Mouse (Mus musculus) adrenal gland, adult 8-10 months (tissue): Measurements from ENCODE around the gene Eif2b3. TPM values are rescaled to one million over a fixed set of nuclear protein-coding genes. Genes with fewer than 3 reads are reported as not detected.

Experiments
- DNase-seq: peaks from one replicate; pipeline ENCODE4 v3.0.0; 2022
- total RNA-seq, 4 experiments: library from RNA; stranded (reverse); gene quantifications; 2 replicates each; pipeline ENCODE4 v1.2.4; 2022

The Eif2b3 gene
- total RNA-seq, 4 experiments from 2014 or later, result 32.2 to 40.2 (median 33.8) TPM

DNA sequence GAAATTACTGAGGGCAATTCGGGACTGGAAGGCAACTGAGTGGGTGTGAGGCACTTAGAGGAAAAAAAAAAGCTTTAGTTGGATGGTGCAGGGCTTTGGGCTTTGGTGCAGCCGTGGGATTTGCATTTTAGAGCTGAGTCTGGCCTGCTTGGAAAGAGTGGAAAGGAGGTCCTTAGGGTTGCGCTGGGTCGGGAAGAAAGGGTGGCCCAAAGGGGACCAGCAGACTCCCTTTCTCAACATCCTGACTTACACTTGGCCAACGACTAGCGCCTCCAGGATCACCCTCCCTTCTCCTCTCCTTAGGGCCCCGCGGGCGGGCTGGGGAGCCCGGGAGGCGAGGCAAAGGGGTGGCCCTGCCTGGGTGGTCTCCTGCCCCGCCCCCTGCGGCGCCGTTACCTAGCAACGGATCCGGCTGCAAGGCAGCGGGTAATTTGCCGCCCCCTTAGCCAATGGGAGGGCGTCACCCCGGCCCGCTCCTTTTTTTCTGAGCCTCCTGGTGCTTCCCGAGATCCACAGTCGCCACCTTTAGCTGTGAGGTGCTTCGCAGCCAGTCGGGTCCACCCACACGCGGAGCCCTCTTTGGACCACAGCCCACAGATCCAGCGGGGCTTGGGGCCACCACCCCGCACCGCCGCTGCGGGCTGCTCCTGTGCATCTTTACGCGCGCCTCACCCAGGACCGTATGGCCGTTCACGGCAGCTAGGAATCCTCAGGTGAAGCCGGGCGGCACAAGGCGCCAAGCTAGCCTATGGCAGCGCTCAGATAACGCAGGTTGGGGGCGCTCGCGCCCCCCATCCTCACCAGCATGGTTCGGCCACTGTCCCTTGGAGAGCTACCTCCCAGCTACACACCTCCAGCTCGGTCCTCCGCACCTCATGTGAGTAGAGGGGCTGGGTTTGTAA, 76.6 kb downstream of the Eif2b3 start, which contains the start of gene Ptch2:
TSS of gene Ptch2 (plus strand) at position 525 of the 902 bp plus-strand sequence.
- DNase-seq, result peak; percentile 57

DNA sequence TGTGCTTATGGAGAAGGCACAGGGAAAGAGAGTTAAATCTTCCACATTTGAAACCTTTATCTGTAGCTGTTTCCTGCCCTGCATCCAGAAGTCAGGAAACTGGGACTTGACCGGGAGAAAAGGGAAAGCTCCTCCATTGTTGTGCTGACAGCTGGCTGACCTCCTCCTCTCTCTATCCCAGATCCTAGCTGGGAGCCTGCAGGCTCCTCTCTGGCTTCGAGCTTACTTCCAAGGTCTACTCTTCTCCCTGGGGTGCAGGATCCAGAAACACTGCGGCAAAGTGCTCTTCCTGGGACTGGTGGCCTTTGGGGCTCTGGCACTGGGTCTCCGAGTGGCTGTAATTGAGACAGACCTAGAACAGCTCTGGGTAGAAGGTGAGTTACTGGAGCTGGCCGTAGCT, 77.5 kb downstream of the Eif2b3 start:
- DNase-seq, result no peak

DNA sequence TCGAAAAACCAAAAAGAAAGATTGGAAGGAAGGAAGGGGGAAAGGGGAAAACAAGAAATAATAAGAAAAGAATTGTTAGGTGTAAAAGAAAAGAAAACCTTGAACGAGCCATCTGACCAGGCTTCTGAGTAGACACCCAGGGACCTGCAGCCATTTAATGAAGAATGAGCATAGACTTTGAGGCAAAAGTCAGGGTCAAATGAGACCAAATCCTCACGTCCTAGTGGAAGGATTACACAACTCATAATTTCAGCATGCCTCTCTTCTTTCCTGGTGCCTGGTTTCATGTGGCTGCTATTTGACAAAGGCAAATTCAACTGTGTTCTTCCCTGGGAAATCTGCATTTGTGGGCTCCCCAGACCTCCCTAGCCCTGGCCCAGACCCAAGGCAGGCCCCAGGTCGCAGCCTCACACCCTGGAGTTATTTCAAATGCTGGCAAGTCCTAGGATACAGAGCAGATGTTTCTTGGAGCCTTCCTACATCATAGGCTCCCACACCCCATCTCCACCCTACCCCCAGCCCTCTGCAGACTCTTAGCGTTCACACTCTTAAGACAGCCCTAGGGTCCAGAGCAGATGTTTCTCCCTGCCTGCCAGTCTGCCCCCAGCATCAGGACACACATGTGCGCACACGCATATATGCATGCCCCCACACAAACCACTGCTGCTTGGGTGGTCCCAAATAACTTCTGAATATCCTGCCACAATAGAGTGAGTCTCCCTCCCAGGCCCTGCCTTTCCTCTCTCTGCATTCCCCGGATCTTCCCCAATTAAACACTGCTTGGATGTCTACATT, 79.0 kb downstream of the Eif2b3 start:
- DNase-seq, result no peak

DNA sequence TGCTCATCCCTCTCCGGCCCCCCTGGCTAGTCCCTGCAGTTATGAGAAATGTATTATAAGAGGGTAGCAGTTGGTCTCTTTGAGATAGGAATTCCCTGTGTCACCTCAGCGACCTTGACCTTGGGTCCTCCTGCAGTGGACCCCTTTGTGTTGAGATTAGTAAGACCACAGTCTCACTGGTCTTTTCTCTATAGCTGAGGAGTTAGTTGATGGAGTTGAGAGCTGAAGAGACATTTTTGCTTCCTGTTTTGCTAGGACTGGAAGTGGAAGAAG, 79.5 kb downstream of the Eif2b3 start:
- DNase-seq, result no peak

DNA sequence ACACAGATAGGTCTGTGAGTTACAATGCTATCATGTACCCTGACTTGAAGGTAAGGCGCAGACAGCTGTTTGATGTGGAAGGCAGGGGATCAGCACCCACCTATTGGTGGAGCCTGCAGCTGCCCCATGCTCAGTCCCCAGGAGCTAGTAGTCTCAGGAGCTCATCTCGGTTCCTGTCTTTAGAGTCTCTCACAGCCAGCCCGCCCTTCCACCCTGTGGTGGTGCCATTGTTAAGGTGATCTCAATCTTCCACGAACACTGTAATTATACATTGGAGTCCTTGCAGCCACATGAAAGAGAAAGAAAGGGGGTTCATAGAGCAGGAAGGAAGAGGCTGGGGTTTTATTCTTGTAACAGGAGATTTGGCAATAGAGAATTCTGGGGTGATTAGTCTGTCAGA, 80.8 kb downstream of the Eif2b3 start:
- DNase-seq, result no peak

DNA sequence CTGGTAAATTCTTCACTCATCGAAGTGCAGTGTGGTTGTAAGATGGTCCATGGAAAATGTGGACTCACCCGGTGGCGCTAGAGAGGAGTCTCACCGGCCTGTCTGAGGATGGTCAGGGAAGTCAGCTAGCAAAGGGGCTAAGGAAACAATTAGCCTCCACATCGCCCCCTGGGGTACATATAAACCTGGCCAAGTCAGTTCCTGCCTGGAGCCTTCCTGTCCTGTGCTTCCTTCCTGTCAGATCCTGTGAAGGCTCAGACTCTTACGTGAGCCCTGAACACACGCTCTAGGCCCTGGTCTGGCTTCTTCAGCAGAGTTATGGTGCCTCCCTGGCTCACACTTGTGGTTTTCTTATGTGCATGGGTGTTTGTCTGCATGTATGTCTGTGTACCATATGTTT, 82.0 kb downstream of the Eif2b3 start:
- no peak for DNase-seq

DNA sequence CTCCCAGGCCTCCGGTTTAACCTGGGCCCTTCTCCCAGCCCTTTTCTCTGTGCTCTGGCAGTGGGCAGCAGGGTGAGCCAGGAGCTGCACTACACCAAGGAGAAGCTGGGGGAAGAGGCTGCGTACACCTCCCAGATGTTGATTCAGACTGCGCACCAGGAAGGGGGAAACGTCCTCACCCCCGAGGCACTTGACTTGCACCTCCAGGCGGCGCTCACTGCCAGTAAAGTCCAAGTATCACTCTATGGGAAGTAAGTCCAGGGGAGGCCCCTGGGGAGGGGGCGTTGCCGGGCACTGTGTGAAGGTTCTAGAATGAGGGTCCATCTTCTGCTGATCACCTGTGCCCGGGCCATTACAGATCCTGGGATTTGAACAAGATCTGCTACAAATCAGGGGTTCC, 85.5 kb downstream of the Eif2b3 start:
- no peak for DNase-seq

DNA sequence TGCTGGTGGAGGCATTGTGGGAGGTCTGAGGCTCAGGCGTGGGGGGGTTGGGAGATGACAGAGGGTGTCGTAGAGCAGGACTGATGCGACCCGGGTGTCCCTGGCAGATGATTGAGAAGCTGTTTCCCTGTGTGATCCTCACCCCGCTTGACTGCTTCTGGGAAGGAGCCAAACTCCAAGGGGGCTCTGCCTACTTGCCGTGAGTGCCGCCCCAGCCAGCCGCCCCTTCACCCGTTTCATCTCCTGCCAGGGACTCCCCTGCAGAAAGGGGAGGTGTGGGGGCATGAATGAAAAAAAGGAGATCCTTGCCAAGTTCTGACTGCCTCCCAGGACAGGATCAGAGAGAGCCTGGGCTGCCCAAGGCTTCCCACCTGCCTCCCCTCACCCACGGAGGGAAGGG, 85.9 kb downstream of the Eif2b3 start:
- DNase-seq, result no peak

DNA sequence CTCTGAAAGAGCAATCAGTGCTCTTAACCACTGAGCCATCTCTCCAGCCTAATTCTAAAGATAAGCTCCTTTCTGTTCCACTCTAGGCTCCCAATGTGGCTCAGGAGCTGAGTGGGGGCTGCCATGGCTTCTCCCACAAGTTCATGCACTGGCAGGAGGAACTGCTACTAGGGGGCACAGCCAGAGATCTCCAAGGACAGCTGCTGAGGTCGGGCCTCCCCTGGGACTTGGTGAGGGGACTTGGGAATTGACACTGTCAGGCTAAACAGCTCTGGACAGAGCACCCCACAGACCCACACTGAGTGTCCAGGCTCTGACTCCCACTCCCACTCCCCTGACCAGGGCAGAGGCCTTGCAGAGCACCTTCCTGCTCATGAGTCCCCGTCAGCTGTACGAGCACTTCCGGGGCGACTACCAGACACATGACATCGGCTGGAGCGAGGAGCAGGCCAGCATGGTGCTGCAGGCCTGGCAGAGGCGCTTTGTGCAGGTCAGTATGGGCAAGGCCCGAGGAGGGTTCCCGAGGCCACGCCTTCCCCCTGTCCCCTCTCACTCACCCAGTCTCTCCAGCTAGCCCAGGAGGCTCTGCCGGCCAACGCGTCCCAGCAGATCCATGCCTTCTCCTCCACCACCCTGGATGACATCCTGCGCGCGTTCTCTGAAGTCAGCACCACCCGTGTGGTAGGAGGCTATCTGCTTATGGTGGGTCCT, 88.8 kb downstream of the Eif2b3 start:
- no peak for DNase-seq

DNA sequence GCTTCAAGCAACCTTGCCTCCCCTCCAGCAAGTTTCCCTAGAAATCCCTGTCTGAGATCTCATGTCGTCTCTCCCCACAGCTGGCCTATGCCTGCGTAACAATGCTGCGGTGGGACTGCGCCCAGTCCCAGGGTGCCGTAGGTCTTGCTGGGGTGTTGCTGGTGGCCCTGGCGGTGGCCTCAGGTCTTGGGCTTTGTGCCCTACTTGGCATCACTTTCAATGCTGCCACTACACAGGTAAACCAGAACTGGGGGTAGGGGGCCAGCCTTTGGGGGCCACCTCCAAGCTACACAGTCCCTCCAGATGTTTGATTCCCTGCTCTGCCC, 89.3 kb downstream of the Eif2b3 start:
- no peak for DNase-seq

DNA sequence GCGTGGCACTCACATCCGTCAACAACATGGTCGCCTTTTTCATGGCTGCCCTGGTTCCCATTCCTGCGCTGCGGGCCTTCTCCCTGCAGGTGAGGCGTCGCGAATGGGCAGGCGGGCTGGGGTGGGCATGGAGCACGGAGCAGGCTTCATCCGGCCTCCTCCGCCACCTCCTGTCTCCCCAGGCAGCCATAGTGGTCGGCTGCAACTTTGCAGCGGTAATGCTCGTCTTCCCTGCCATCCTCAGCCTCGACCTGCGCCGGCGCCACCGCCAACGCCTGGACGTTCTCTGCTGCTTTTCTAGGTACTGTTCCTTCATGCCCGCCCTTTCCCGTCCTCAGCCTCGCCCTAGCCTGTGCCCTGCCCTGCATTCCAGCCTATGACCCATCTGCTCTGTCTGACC, 90.1 kb downstream of the Eif2b3 start:
- DNase-seq, result no peak

DNA sequence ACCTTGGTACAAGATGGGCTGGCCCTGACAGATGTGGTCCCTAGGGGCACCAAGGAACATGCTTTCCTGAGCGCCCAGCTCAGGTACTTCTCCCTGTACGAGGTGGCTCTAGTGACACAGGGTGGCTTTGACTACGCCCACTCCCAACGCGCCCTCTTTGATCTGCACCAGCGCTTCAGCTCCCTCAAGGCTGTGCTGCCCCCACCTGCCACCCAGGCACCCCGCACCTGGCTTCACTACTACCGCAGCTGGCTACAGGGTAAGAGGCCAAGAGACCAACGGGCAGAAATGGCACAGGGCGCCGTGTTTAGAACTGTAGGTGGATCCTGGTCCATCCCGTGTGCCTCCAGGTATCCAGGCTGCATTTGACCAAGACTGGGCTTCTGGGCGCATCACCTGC, 91.0 kb downstream of the Eif2b3 start:
- DNase-seq, result no peak

DNA sequence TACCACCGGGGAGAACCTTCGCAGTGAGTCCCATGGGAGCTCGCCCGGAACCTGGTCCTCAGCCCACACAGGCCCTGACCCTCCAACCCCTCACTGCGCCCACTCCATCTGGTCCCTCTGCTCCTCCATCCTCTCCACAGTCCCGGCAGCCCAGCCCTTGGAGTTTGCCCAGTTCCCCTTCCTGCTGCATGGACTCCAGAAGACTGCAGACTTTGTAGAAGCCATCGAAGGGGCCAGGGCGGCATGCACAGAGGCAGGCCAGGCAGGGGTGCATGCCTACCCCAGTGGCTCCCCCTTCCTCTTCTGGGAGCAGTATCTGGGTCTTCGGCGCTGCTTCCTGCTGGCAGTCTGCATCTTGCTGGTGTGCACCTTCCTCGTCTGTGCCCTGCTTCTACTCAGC, 91.8 kb downstream of the Eif2b3 start:
- no peak for DNase-seq

DNA sequence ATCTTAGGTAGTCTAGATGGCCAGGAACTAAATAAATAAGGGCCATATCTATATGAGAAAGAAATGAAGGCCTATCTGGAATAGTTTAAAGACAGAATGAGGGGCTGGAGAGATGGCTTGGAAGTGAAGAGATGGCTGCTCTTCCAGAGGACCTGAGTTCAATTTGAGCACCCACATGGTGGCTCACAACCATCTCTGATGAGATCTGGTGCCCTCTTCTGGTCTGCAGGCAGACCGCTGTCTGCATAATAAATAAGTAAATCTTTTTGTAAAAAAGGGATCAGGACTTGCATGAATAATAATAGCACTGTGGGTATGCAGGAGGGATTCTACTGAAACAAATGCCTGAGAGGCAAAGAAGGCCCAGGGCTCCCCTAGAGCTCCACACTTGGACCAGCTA, 94.0 kb downstream of the Eif2b3 start:
- no peak for DNase-seq

DNA sequence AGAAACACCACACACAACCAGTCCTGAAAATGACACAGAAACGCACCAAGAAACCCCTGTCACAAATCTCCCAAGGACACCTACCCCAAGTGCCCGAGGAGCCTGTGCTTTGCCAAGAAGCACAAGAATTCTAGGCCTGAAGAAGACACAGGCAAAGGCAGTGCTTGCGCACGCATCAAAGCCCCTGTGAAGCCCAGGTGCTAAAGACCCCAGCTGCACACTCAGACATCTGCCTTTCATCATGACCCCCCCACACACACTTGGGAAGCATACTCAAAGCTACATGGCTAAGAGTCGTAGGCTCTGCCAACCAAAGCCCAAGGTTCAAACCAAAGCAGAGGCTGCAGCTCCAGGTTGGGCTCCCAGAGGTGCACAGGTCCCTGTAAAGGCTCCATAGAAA, 96.4 kb downstream of the Eif2b3 start:
- no peak for DNase-seq

DNA sequence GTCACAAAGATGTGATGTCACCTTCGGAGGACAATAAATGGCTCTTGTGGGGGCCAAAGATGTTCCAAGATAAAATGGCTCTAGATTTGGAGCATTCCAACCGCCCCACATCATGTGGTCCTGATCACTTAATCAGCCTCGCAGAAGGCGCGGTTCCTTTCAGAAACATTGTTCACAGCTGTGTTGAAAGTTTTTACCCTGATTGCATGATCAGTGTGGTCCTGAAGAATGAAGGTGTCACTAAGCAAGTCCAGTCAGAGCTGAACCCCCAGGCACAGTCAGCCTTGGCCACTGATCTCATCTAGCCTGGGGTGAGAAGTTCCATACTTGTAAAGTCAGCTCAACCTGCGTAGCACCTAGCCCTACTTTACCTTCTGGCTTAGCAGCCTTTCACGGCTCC, 98.7 kb downstream of the Eif2b3 start:
- DNase-seq, result no peak

DNA sequence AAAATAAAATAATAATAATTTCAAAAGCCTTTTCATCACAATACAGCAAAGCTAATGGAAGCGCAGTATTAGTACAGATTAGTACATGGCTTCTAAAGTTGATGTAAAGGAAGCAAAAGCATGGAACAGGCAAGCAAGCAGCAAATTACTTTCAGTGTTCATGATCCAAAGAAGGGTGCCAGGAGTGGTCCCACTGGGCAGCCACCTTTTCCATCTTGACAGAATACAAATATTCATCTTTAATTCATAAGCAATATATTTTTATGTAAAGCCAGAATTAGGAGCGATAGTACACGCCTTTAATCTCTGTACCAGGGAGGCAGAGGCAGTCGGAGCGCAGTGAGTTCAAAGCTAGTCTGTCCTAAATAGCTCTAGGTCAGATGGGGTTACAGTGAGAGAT, 100.4 kb downstream of the Eif2b3 start:
- DNase-seq, result no peak

DNA sequence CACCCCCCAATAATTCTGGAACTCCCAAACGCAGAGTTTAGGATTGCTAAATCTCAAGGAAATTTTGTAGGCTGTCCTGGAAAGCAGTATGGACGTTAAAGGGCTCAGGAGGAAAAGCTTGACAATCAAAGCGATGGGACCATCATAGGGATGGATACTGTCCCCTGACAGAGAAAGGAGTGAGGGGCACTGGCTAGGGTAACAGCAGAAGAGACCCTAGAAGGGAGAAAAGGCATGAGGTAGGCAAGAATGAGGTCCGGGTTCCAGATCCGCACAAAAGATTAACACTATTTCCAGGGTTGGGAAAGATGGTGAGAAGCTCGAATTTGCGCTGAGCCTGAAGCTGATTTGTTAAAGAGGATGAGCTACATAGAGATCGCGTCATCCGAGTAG, 100.8 kb downstream of the Eif2b3 start:
- no peak for DNase-seq

DNA sequence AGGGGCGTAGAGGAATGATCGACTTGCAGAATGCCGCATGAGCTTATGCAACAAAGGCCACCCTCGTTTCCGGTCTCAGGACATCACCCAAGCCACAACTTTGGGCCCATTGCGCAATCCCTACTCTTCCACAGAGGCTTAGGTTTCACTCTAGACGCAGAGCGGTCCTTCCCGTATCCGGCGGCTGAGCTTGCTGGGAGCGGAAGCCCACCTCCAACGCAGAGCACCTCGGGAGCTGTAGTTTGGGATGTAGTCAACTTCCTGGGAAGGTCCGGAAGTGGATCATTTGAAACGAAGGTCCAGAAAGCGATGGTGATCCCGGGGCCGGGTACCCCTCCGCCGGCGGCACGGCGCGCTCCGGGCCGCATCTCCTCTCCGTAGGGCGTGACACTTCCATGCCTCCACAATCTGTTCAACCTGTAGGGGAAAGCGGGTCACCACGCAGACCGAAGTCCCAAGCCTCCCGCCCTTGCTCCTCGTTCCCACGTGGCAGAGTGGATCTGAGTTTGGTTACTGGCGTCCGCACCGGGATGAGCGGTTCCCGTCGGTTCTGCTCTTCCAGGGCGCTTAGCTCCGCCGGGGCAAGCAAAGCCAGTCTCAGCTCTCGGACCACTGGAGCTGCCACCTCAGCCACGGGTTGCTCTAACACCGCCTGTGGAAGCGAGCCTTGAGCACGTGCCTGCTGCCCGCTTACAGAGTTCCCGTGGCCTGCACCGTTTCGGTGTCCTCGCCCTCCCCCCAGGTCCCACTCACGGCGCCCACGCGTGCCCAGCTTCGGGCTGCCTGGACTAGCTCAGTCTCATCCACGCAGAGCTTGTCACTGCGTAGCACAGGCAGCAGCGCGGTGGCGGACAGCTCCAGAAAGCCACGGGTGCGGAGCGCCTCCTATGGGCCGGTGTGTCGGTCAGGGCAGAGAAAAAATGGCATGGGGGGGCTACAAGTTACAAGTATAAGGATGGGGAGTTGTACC, 101.5 kb downstream of the Eif2b3 start:
- peak; percentile 98 for DNase-seq

DNA sequence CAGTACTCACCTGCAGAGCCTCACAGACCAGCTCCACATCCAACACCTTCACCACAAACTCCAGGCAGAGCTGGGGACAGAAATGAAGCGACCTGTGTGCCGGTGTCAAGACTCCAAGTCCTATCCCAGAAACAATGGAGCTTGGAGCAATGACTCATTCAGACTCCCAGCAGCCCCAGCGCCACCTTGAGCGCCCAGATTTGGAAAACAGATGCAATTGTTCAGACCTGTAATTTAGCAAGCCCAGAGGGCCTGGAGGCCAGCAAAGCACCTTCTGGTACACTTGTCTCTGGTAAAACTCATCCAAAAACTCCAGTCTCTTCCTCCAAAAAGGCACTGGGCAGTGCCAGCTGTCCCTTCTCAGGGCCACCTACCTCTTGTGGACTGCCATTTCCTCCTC, 103.0 kb downstream of the Eif2b3 start:
- DNase-seq, result no peak

DNA sequence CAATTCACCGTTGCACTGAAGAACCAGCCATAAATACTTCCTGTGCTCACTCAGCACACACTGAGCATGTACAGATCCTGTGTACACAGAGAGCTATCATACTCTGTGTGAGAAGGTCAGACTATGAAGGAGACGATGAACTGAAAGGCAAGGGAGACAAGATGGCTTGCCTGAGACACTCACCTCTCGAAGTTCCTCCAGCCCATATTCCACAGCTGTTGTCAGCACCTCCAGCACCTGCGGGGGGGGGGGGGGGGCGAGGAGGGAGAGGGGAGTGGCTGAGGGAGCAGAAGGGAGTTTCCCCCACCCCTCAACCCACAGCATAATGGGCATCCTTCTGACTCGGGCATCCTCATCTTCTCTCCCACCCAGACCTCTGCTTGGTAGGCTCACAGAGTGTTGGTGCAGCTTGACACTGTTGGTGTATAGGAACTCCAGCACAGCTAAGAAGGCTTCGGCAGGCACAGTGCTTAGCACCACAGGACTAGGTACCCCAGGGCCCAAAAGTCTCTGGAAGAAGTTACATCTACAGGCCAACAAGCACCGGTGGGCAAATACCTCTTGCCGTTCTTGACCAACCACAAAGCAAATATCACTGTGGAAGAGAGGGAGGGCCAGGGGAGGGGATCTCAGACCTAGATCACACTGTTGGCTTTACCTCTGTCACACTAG, 104.5 kb downstream of the Eif2b3 start:
- DNase-seq, result no peak

DNA sequence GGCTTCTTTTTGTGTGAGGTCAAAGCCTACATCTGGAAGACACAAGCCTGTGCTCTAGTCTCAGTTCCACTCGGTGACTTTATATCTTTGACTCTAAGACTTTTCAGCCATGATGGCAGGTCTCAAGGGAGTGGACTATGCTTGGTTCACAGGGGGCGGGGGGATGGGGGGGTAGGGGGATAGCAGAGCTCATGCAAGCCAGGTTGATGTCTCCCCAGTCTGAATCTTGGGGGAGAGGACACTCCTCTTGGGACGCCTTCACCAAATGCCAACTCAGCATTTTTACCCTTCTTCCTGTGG, 105.0 kb downstream of the Eif2b3 start:
- no peak for DNase-seq
